Mouse (Mus musculus) frontal cortex, postnatal 10 days (tissue): ENCODE measurements around the gene Shank3.

Source experiments
- DNase-seq, 2 experiments: peaks; one replicate each; pipeline ENCODE4 v3.0.0; 2022; ENCODE audit warnings: low spot score in 2 of 2, mixed read lengths in 1 of 2

The Shank3 gene

DNA sequence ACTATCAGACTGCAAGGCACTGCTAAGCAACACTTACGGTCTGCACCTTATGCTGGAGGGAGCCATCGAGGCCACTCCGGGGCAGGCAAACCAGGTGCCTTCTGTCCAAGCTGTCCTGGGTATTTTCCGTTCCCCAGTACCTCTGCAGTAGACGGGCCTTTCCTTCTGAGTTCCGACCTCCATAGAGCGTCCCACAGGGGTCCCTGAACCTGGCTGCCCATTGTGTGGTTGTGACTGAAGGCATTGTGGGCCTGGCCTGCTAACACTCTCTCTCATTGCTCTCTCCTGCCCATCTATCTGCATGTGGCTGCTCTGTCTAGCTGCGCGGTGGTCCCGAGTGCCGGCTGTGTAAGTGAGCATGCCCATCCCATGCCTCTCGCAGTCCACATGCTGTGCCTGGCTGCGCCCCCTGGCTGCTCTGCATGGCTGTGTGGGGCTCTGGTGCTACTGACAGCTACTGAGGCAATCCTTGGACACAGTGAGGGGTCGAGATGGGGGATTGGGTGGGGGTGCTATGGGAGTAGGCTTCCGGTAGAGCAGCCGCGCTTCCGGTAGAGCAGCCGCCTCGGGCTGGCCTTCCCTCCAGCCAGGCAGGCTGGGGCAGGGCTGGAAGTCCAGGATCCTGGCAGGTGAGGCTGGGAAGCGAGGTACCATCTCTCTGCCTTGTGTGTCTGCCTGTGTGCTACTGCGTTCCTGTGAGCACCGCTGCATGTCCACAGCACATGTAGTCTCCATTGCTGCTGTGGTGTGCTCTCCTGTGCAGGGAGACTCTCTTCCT lies 57.2 kb downstream of the Shank3 start:
- no peak for DNase-seq

GRCm38 (mm10) chr15:89557179-89557995 lies 58.0 kb downstream of the Shank3 start:
- DNase-seq = no peak

DNA sequence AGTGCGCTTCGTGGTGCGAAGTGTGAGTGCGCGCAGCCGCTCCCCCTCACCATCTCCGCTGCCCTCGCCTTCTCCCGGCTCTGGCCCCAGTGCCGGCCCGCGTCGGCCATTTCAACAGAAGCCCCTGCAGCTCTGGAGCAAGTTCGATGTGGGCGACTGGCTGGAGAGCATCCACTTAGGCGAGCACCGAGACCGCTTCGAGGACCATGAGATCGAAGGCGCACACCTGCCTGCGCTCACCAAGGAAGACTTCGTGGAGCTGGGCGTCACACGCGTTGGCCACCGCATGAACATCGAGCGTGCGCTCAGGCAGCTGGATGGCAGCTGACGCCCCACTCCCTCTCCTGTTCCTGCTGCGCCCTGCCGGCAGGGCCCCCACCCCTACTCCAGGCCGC lies 58.6 kb downstream of the Shank3 start:
- DNase-seq = no peak

- no peak for DNase-seq
Measured at GRCm38 (mm10) chr15:89559202-89559731, 59.8 kb downstream of the Shank3 start.

DNA sequence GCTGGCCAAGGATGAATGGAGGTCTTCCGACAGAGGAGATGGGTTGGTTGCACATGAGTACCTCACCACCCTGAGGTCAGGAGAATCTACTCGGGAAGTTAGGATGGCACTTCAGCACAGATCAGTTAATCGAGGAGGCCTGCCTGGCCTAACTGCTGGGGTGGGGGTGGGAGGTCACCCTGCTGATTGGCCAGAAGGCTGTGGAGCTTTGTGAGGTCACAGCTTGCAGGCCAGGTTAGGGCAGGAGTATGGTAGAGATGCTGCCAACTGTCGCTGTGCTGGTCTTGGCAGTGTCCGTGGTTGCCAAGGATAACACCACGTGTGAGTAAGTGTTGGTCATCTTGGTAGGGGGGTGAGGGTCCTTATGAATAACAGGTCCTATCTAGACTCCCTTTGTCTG lies 68.7 kb downstream of the Shank3 start, which contains the start of gene Acr:
TSS of gene Acr (plus strand) at position 213 of the 400 bp plus-strand sequence.
- DNase-seq = no peak

GRCm38 (mm10) chr15:89572147-89572546 lies 72.7 kb downstream of the Shank3 start:
- DNase-seq = no peak

GRCm38 (mm10) chr15:89582494-89582893 lies 83.1 kb downstream of the Shank3 start:
- no peak for DNase-seq

GRCm38 (mm10) chr15:89585101-89585500 lies 85.7 kb downstream of the Shank3 start:
- DNase-seq = no peak

DNA sequence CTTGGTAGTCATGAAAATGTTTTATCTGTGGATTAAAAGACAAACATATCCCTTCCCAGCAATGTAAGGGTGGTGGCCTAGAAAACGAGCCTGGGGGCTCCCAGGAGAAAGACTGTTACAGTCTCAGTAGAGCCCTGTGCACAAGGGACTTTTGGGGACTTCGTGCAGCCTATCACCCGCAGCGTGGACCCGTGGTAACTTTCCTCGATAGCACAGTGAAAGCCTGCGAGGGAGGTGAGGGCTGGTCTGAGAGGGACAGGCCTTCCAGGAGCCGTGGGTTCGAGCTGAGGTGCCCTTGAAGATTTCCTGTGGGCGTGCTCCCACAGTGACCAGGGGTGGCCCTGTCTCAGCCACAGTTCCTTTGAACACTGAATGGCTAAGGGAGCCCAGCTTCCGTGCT lies 86.2 kb downstream of the Shank3 start:
- DNase-seq = no peak

DNA sequence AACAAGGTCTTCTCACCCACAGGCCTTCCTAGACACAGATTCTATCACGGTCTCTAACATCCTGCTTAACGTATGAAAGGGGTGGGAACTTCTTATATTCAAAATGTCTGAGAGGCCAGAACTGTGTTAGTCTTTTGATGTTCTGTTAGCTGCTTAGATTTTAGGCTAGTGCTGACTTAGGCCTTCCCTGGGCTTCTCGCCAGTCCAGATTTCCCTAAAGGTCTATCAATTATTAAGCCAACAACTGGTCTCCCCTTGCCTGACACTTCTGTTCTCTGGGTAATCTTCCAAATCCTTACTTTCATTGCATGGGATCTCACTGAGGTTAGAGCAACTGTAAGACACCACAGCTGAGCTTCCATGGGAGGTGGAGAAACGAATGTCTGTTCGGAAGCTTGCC lies 89.7 kb downstream of the Shank3 start:
- no peak for DNase-seq

- DNase-seq = no peak
Measured at GRCm38 (mm10) chr15:89591317-89591716, 91.9 kb downstream of the Shank3 start.

- DNase-seq = peak; percentile 77 to 84
Measured at GRCm38 (mm10) chr15:89591723-89592455, 92.5 kb downstream of the Shank3 start, which contains the start of gene Rabl2. TSS of gene Rabl2 (minus strand) at chr15:89591923.

GRCm38 (mm10) chr15:89592548-89592947 lies 93.1 kb downstream of the Shank3 start:
- DNase-seq = no peak

GRCm38 (mm10) chr15:89605822-89606570 lies 106.6 kb downstream of the Shank3 start:
- DNase-seq = no peak

DNA sequence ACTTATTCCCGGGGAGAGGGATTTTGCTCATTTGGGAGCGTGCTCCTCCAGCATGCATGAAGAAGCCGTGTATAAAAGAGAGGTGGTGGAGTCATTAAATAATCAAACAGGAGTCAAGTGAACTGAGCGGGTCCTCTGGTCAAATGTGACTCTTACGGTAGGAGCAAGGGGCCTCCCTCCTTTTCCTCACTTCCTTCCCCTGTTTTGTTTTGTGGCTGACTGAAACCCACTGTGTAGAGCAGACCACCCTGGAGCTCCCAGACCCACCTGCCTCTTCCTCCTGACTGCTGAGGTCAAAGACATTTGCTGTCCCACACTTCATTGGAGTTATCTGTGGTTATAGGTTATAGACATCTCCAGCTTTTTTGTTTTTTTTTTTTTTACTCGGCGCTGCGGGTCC lies 108.1 kb downstream of the Shank3 start:
- DNase-seq = no peak

- no peak for DNase-seq
Measured at GRCm38 (mm10) chr15:89607888-89608287, 108.5 kb downstream of the Shank3 start.
